Mouse (Mus musculus) brown adipose tissue, adult 24 weeks (tissue): ENCODE measurements around the gene Faiml. TPM values are rescaled to one million over a fixed set of nuclear protein-coding genes. Genes with fewer than 3 reads are reported as not detected.

Experiments
- H3K27ac ChIP-seq: fragments of 200-500 bp; replicated peaks from 2 replicates; pipeline ENCODE4 v1.5.1; 2012; ENCODE audit warnings: low read depth, mild to moderate bottlenecking, low read length
- H3K4me1 ChIP-seq: fragments of 200-500 bp; 2 replicates; pipeline ENCODE4 v1.6.1; 2012; ENCODE audit warnings: low read length, mixed read lengths; ENCODE audit not compliant: control insufficient read depth, insufficient read depth, insufficient read length
- H3K4me3 ChIP-seq: fragments of 200-500 bp; 2 replicates; pipeline ENCODE4 v1.5.1; 2012; ENCODE audit warnings: low read depth, mild to moderate bottlenecking, low read length, moderate library complexity; ENCODE audit not compliant: insufficient read depth
- polyA plus RNA-seq: library from polyadenylated mRNA; stranded (reverse); fragments of >200 nt; gene quantifications from 2 replicates; pipeline ENCODE4 v1.2.4, GENCODE M21; 2012; ENCODE audit not compliant: missing spikeins, insufficient read depth, insufficient read length

The Faiml gene
- polyA plus RNA-seq, 1 experiment, result not detected

- H3K4me3 ChIP-seq, result no peak overlapping the region
- H3K4me1 ChIP-seq, result no peaks in the 10 kb centered on the region
- no peak overlapping the region for H3K27ac ChIP-seq
Measured at GRCm38 (mm10) chr9:99221636-99222035, 15.4 kb downstream of the Faiml start.

GRCm38 (mm10) chr9:99217999-99218719 lies 18.9 kb downstream of the Faiml start:
- Histone ChIP-seq H3K4me3 (no peak overlapping the region; the same call in 1 of the 2 replicates), H3K27ac (no peak overlapping the region), H3K4me1 (no peaks in the 10 kb centered on the region)

GRCm38 (mm10) chr9:99216182-99216581 lies 20.9 kb downstream of the Faiml start:
- H3K4me1 ChIP-seq, result no peaks in the 10 kb centered on the region
- H3K4me3 ChIP-seq, result no peak overlapping the region
- H3K27ac ChIP-seq, result no peak overlapping the region

GRCm38 (mm10) chr9:99212643-99213042 lies 24.4 kb downstream of the Faiml start:
- Histone ChIP-seq H3K4me1 (no peaks in the 10 kb centered on the region), H3K27ac (no peak overlapping the region), H3K4me3 (no peak overlapping the region)

GRCm38 (mm10) chr9:99183043-99183670 lies 53.9 kb downstream of the Faiml start:
- Histone ChIP-seq H3K4me1 (no peaks in the 10 kb centered on the region; the same call in 1 of the 2 replicates), H3K27ac (peak overlapping the region; percentile 46; the same call in 1 of the 2 replicates), H3K4me3 (no peak overlapping the region)

- Histone ChIP-seq H3K4me3 (no peak overlapping the region), H3K4me1 (no peaks in the 10 kb centered on the region; the same call in 1 of the 2 replicates), H3K27ac (no peak overlapping the region)
Measured at GRCm38 (mm10) chr9:99182121-99182520, 54.9 kb downstream of the Faiml start.

GRCm38 (mm10) chr9:99180272-99180671 lies 56.8 kb downstream of the Faiml start:
- no peaks in the 10 kb centered on the region; the same call in 1 of the 2 replicates for H3K4me1 ChIP-seq
- H3K27ac ChIP-seq, result no peak overlapping the region
- no peak overlapping the region for H3K4me3 ChIP-seq

Other genes with a start within 250 kb of the Faiml start
- gene Gm1123, start 201.5 kb downstream of the Faiml start, polyA plus RNA-seq, result not detected in 2 replicates
- 9.9 and 11.0 TPM in 2 replicates for gene Pik3cb, start 96.6 kb downstream of the Faiml start, polyA plus RNA-seq
- 8.8 and 12.9 TPM in 2 replicates for gene Cep70, start 6.1 kb upstream of the Faiml start, polyA plus RNA-seq
- gene Esyt3, start 121.3 kb upstream of the Faiml start, polyA plus RNA-seq, result 0.83 TPM in 1 of 2 replicates, not detected in the other
- 4.6 and 8.6 TPM in 2 replicates for gene Mras, start 200.1 kb upstream of the Faiml start, polyA plus RNA-seq
- not detected in 2 replicates for gene Nme9, start 214.2 kb upstream of the Faiml start, polyA plus RNA-seq